Mouse (Mus musculus) spleen, adult 2 months (tissue): ENCODE data around the gene Rin2.

Experiments used
- CTCF ChIP-seq: fragments of 200-500 bp; IDR thresholded peaks from 2 replicates; pipeline ENCODE4 v1.5.1; 2011; ENCODE audit warnings: mild to moderate bottlenecking, inconsistent platforms; ENCODE audit not compliant: insufficient read depth, insufficient read length, insufficient replicate concordance; ENCODE audit errors: extremely low read depth
- POLR2A ChIP-seq: fragments of 200-500 bp; IDR thresholded peaks from 2 replicates; pipeline ENCODE4 v1.6.1; 2011; ENCODE audit warnings: low read depth, low read length, inconsistent platforms

DNA sequence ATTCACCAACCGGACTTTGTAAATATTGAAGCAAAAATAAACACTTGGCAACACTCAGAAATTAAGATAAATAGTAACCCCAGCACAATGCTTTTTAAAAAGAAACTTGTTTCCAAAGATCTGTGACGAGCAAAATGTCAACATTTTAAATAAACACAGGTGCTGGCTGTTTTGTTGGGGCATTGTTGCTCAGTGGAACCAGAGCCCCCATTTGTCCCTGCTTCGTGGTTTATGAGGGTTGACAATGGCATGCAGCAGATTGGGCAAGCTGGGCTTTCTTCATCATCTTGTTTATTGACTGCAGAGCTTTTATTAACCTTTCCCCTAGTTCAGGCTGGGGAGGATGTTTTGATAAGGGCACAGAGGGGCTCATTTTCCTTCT lies 1.5 kb downstream of the Rin2 start:
- TF ChIP-seq POLR2A = no peak
- TF ChIP-seq CTCF = no peak
